Mouse (Mus musculus): Measurements from ENCODE around the gene Prkx. TPM values are rescaled to one million over a fixed set of nuclear protein-coding genes. Genes with fewer than 3 reads are reported as not detected.

Prkx gene
- 1.4 and 2.0 TPM in 2 replicates for polyA plus RNA-seq (2015; fragmentation: Nextera tagmentation; extraction: Ambion mirVana)

DNA sequence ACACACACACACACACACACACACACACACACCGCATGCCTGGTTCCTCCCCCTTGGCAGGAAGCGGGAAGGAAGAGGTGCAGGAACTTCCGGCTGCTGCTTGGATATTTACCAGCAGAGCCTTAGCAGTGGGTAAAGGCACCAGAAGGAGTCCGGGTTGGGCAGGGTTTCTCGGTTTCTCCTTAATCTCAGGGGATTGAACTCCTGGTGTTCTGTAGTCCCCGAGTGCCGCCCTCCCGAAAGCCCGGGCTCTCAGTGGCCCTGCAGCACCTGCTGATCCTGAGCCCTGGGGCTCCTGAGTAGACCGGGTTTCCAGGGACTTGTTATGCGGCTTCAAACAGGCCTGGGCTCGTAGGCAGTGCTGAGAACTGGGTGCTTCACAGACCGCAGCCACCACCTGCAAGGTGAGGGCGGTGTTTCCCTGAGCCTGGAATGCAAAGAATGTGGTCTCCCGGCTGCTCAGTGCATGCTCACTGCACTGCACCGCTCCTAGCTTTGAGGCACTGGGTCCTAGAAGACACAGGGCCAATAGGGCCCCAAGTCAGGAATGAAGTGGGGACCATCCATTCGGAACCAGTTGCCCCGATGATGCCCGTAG lies at the start of gene Prkx:
Gene Prkx (minus strand): TSS at position 41 of the 598 bp plus-strand sequence.
- 25% methylated on average over 19 of the region's 19 CpGs for WGBS (ENCODE audit: insufficient replicate concordance)
- DNase-seq (no peak), ATAC-seq (peak; percentile 82)
- H3K27ac ChIP-seq (ENCODE audit: low read depth): peak within 1 kb of the TSS; percentile 70; the same call in 1 of the 2 replicates
- no peaks in the 10 kb centered on the region for H3K27me3 ChIP-seq (ENCODE audit: insufficient read depth, low read length)
- no peaks in the 10 kb centered on the region for H3K36me3 ChIP-seq (replicated peaks; ENCODE audit: insufficient read depth, low read length)
- 0 out of 2 replicates have a peak, but pooled peaks have one; percentile 4 for TF ChIP-seq EP300 (IDR thresholded peaks at IDR 0.05; ENCODE audit: low read depth)
- TF ChIP-seq CTCF (IDR thresholded peaks at IDR 0.05; ENCODE audit: low read depth): no peak
- H3K9ac ChIP-seq (replicated peaks): peak within 1 kb of the TSS; percentile 63
- H3K4me2 ChIP-seq (ENCODE audit: low read depth, low read length): peak within 1 kb of the TSS; percentile 79
- H3K4me1 ChIP-seq (ENCODE audit: insufficient read depth): no peaks in the 10 kb centered on the region
- H3K4me3 ChIP-seq (ENCODE audit: low read depth, low read length): peak within 1 kb of the TSS; percentile 64
- no peaks in the 10 kb centered on the region for H3K9me3 ChIP-seq (ENCODE audit: low read length)

DNA sequence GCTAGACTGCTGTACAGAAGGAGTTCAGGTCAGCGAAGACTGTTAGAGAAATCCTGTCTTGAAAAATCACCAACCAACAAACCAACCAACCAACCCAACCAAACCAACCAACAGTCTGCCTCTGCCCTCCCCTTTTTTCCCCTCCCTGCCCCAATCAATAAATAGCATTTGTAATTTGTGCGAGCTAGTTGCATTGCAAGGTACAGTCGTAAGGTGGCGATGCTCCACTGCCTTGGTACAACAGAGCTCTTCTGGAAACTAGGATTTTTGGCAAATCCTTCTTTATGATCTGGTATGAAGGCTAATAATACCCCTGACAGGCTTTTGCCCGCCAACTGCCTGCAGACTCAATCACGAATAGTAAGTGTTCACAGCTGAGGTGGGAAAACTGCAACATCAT lies 16.0 kb upstream of the Prkx start:
- 52% methylated on average over 6 of the region's 6 CpGs for WGBS (ENCODE audit: insufficient replicate concordance)
- H3K27ac ChIP-seq (ENCODE audit: low read depth): no peak overlapping the region
- H3K36me3 ChIP-seq (replicated peaks; ENCODE audit: insufficient read depth, low read length): no peaks in the 10 kb centered on the region
- no peak for TF ChIP-seq CTCF (IDR thresholded peaks at IDR 0.05; ENCODE audit: low read depth)
- TF ChIP-seq EP300 (IDR thresholded peaks at IDR 0.05; ENCODE audit: low read depth): no peak
- no peak overlapping the region for H3K4me3 ChIP-seq (ENCODE audit: low read depth, low read length)
- no peak for ATAC-seq
- DNase-seq: no peak
- H3K9me3 ChIP-seq (ENCODE audit: low read length): no peaks in the 10 kb centered on the region
- no peaks in the 10 kb centered on the region for H3K4me1 ChIP-seq (ENCODE audit: insufficient read depth)
- no peak overlapping the region for H3K9ac ChIP-seq (replicated peaks)
- H3K27me3 ChIP-seq (ENCODE audit: insufficient read depth, low read length): no peaks in the 10 kb centered on the region
- H3K4me2 ChIP-seq (ENCODE audit: low read depth, low read length): no peak overlapping the region

DNA sequence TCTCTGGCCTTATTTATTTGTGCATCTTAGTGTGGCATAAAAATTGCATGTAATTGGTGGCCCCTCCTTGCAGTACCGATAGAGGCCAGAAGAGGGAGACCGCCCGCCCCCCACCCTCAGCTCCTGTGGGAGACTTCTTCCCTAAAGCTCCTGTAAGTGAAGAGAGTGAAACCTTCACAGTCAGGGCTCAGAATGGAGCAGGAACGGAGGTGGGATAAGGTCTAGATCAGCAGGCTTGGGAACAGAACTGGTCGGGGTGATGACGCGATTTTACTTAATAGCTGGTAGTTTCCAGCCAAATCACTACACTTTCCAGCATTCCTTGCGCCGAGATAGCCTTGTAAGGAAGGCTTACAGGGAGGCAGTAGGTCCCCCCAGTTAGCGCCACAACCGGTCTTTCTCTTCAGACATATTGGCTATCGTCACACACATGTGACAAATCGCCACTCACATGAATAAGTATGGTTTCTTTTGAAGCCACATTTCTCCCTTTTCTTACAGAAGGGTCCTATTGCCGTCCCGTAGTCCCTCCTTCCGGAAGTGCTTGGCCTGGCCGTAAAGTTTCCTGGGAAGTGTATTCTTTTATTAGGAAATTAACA lies 14.6 kb upstream of the Prkx start:
- no peaks in the 10 kb centered on the region for H3K4me1 ChIP-seq (ENCODE audit: insufficient read depth)
- H3K9ac ChIP-seq (replicated peaks): no peak overlapping the region
- no peaks in the 10 kb centered on the region for H3K9me3 ChIP-seq (ENCODE audit: low read length)
- H3K4me2 ChIP-seq (ENCODE audit: low read depth, low read length): peak overlapping the region; percentile 57
- H3K27me3 ChIP-seq (ENCODE audit: insufficient read depth, low read length): no peaks in the 10 kb centered on the region
- ATAC-seq (peak; percentile 58), DNase-seq (peak; percentile 50)
- WGBS (ENCODE audit: insufficient replicate concordance): 31% methylated on average over 17 of the region's 17 CpGs
- no peaks in the 10 kb centered on the region for H3K36me3 ChIP-seq (replicated peaks; ENCODE audit: insufficient read depth, low read length)
- TF ChIP-seq CTCF (IDR thresholded peaks at IDR 0.05; ENCODE audit: low read depth) (peak; percentile 74), EP300 (IDR thresholded peaks at IDR 0.05; ENCODE audit: low read depth) (no peak)
- no peak overlapping the region for H3K27ac ChIP-seq (ENCODE audit: low read depth)
- peak overlapping the region; percentile 38 for H3K4me3 ChIP-seq (ENCODE audit: low read depth, low read length)

DNA sequence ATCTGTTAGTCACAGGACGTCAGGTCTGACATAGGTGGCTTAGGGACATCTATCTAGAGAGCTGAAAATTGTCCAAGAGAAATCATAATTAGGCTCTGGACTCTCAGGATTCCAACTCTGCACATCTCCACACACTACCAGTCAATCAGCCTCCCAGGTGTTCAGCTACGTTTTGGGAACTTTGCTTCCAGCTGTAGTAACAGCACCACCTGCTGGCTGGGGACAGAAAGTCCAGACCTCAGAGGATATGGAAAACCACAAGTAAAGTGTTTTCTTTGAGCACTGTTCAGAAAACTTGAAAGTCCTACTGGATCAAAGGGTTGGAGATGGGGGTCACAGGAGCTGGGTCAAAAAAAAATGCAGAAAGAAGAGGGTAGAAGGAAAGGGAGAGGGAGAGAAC lies 12.5 kb upstream of the Prkx start:
- peak; percentile 71 for TF ChIP-seq CTCF (IDR thresholded peaks at IDR 0.05; ENCODE audit: low read depth)
- no peak for TF ChIP-seq EP300 (IDR thresholded peaks at IDR 0.05; ENCODE audit: low read depth)
- H3K4me3 ChIP-seq (ENCODE audit: low read depth, low read length): no peak overlapping the region
- H3K9me3 ChIP-seq (ENCODE audit: low read length): no peaks in the 10 kb centered on the region
- DNase-seq (peak; percentile 31), ATAC-seq (no peak)
- H3K27ac ChIP-seq (ENCODE audit: low read depth): no peak overlapping the region
- no peaks in the 10 kb centered on the region for H3K4me1 ChIP-seq (ENCODE audit: insufficient read depth)
- H3K27me3 ChIP-seq (ENCODE audit: insufficient read depth, low read length): no peaks in the 10 kb centered on the region
- no peaks in the 10 kb centered on the region for H3K36me3 ChIP-seq (replicated peaks; ENCODE audit: insufficient read depth, low read length)
- H3K4me2 ChIP-seq (ENCODE audit: low read depth, low read length): no peak overlapping the region
- no peak overlapping the region for H3K9ac ChIP-seq (replicated peaks)
- WGBS (ENCODE audit: insufficient replicate concordance): 21% methylated on average over 2 of the region's 2 CpGs

DNA sequence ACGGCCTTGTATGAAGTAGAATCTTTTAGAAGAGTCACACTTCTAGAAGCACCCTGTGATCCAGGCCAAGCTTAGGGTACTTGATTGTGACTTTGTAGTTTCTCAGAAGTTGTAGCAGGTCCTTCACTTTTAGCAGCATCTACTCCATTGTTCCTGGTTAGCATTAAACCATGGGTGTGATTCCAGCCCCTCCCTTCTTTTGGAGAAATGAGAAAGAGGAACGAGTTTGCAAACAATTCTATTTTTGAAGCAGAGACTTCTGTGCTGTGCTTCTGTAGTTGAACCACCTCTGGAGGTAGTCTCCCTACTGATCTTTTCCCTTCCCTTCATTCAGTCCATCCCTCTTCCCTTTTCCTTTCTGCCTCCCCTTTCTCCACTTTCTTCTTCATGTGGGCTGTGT lies 6.2 kb upstream of the Prkx start:
- DNase-seq (no peak), ATAC-seq (no peak)
- Histone ChIP-seq H3K4me1 (ENCODE audit: insufficient read depth) (no peaks in the 10 kb centered on the region), H3K36me3 (replicated peaks; ENCODE audit: insufficient read depth, low read length) (no peaks in the 10 kb centered on the region), H3K4me3 (ENCODE audit: low read depth, low read length) (no peak overlapping the region), H3K27me3 (ENCODE audit: insufficient read depth, low read length) (no peaks in the 10 kb centered on the region), H3K4me2 (ENCODE audit: low read depth, low read length) (no peak overlapping the region), H3K9ac (replicated peaks) (no peak overlapping the region), H3K9me3 (ENCODE audit: low read length) (no peaks in the 10 kb centered on the region), H3K27ac (ENCODE audit: low read depth) (no peak overlapping the region)
- TF ChIP-seq CTCF (IDR thresholded peaks at IDR 0.05; ENCODE audit: low read depth) (no peak), EP300 (IDR thresholded peaks at IDR 0.05; ENCODE audit: low read depth) (no peak)
- 52% methylated on average over 2 of the region's 2 CpGs for WGBS (ENCODE audit: insufficient replicate concordance)

DNA sequence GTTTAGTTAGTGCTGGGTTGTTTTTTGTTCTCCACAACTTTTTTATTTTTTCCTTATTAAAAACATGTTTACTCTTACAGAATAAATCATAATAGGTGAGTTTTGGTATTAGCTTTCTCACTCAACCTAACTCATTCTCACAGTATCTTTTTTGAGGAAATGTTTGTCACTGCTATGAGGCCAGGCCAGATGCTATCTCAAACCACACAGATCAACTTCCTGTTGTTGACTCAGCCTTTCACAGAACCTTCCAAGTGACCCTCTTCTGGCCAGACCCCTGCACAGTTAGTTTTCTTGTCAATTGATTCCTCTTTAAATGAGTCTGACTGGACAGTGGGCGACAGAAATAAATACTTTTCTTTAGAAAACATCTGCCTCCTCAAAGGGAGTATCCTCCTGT lies 5.5 kb upstream of the Prkx start:
- 28% methylated on average over 1 of the region's 1 CpGs for WGBS (ENCODE audit: insufficient replicate concordance)

More for the DNA sequence above, 5.5 kb upstream of the Prkx start:
- no peak overlapping the region for H3K4me2 ChIP-seq (ENCODE audit: low read depth, low read length)
- H3K27me3 ChIP-seq (ENCODE audit: insufficient read depth, low read length): no peaks in the 10 kb centered on the region
- no peak for TF ChIP-seq EP300 (IDR thresholded peaks at IDR 0.05; ENCODE audit: low read depth)
- no peak for TF ChIP-seq CTCF (IDR thresholded peaks at IDR 0.05; ENCODE audit: low read depth)
- no peaks in the 10 kb centered on the region for H3K4me1 ChIP-seq (ENCODE audit: insufficient read depth)
- no peaks in the 10 kb centered on the region for H3K9me3 ChIP-seq (ENCODE audit: low read length)
- no peak overlapping the region for H3K27ac ChIP-seq (ENCODE audit: low read depth)
- ATAC-seq (no peak), DNase-seq (no peak)
- H3K9ac ChIP-seq (replicated peaks): no peak overlapping the region
- no peak overlapping the region for H3K4me3 ChIP-seq (ENCODE audit: low read depth, low read length)
- no peaks in the 10 kb centered on the region for H3K36me3 ChIP-seq (replicated peaks; ENCODE audit: insufficient read depth, low read length)

Data from liver, postnatal 0 days (tissue).